Mouse (Mus musculus): ENCODE measurements around the gene Hmgcr. TPM values are rescaled to one million over a fixed set of nuclear protein-coding genes. Genes with fewer than 3 reads are reported as not detected.

The Hmgcr gene
- polyA plus RNA-seq, 1 experiment from 2014 or later = 51.3 TPM

DNA sequence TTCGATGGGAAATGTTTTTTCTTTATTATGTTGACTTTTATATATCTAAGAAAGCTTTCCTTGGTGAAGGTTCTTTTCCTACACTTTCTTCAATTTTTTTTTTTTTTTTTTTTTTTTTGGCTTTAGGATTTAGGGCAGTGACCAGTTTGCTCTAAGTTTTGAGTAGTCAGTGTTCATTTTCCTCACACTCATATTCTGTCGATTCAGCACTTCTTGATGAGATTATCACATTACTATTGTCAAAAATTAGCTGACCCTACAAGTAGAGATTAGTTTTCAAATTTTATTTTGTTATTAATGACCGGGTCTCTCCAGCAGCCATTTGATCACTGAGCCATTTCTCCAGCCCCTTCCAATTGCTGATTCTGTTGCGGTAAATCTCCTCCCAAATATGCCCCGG is 19.2 kb upstream of the Hmgcr start:
- no peak overlapping the region for H3K9ac ChIP-seq (ENCODE audit: low read depth, low read length)
- H3K36me3 ChIP-seq (ENCODE audit: control insufficient read depth, insufficient read depth, low read length) = no peaks in the 10 kb centered on the region
- H3K4me3 ChIP-seq (ENCODE audit: low read depth, low read length) = no peak overlapping the region
- 81% methylated on average over 5 of the region's 5 CpGs for WGBS (ENCODE audit: insufficient replicate concordance)
- H3K27ac ChIP-seq (ENCODE audit: low read depth, low read length) = no peak overlapping the region
- H3K4me2 ChIP-seq = no peak overlapping the region
- peaks cover 1% of the 10 kb centered on the region; the same call in 1 of the 2 replicates for H3K4me1 ChIP-seq (ENCODE audit: control insufficient read depth, insufficient read depth, low read length)
- H3K27me3 ChIP-seq (ENCODE audit: control insufficient read depth, insufficient read depth, low read length) = no peaks in the 10 kb centered on the region
- no peaks in the 10 kb centered on the region for H3K9me3 ChIP-seq (replicated peaks; ENCODE audit: control insufficient read depth, low read length)
- ATAC-seq (replicated peaks; ENCODE audit: insufficient number of reproducible peaks, low FRiP score, low TSS enrichment) = no peak

DNA sequence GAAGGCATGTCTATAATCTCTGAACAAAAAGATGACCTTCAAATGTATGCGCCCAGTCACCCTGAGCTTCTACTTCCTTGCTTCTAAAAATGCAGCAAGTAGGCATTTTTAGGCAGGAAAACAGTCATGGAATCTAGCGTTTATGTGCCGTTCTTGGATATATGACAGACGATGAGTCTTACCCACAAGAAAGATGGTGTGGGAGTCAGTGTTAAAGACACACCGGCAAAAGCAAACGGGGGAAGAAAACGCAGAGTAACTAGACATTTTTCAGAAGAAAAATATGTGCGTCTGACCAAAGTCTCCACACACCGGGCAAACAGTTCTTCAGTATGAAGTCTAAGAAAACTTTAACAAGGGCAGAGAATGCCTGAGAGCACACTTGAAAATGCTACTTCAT is 16.5 kb upstream of the Hmgcr start:
- Histone ChIP-seq H3K9me3 (replicated peaks; ENCODE audit: control insufficient read depth, low read length) (no peaks in the 10 kb centered on the region), H3K36me3 (ENCODE audit: control insufficient read depth, insufficient read depth, low read length) (no peaks in the 10 kb centered on the region), H3K9ac (ENCODE audit: low read depth, low read length) (no peak overlapping the region), H3K27ac (ENCODE audit: low read depth, low read length) (no peak overlapping the region), H3K4me1 (ENCODE audit: control insufficient read depth, insufficient read depth, low read length) (peaks cover 4% of the 10 kb centered on the region; the same call in 1 of the 2 replicates), H3K27me3 (ENCODE audit: control insufficient read depth, insufficient read depth, low read length) (no peaks in the 10 kb centered on the region), H3K4me3 (ENCODE audit: low read depth, low read length) (no peak overlapping the region), H3K4me2 (no peak overlapping the region)
- 86% methylated on average over 9 of the region's 9 CpGs for WGBS (ENCODE audit: insufficient replicate concordance)
- no peak for ATAC-seq (replicated peaks; ENCODE audit: insufficient number of reproducible peaks, low FRiP score, low TSS enrichment)

- H3K4me2 ChIP-seq = no peak overlapping the region
- no peak overlapping the region for H3K4me3 ChIP-seq (ENCODE audit: low read depth, low read length)
- no peak overlapping the region for H3K9ac ChIP-seq (ENCODE audit: low read depth, low read length)
- H3K9me3 ChIP-seq (replicated peaks; ENCODE audit: control insufficient read depth, low read length) = no peaks in the 10 kb centered on the region
- no peaks in the 10 kb centered on the region for H3K27me3 ChIP-seq (ENCODE audit: control insufficient read depth, insufficient read depth, low read length)
- WGBS (ENCODE audit: insufficient replicate concordance) = 43% methylated on average over 5 of the region's 5 CpGs
- no peak overlapping the region for H3K27ac ChIP-seq (ENCODE audit: low read depth, low read length)
- H3K4me1 ChIP-seq (ENCODE audit: control insufficient read depth, insufficient read depth, low read length) = peaks cover 4% of the 10 kb centered on the region; the same call in 1 of the 2 replicates
- no peak for ATAC-seq (replicated peaks; ENCODE audit: insufficient number of reproducible peaks, low FRiP score, low TSS enrichment)
- H3K36me3 ChIP-seq (ENCODE audit: control insufficient read depth, insufficient read depth, low read length) = no peaks in the 10 kb centered on the region
These were observed 14.0 kb upstream of the Hmgcr start for GRCm38 (mm10) chr13:96684779-96685178.

DNA sequence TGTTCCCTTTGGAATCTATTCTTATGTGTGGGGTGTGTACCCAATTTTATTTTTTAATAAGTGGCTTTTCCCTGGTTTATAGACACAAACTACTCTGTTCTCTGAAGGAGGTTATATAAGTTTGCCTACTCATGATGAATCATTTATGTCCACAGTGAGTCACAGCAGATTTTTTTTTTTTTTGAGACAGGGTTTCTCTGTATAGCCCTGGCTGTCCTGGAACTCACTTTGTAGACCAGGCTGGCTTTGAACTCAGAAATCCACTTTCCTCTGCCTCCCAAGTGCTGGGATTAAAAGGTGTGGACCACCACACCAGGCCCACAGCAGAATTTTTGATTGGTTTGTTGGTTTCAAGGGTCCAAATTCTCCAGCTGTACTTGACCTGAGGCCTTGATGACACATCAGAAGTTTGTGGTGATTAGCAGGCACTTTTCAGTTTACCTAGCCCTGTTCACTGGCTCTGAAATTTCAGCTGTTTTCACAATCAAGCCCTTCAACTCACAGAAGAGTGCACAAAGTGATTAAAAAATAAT is 10.4 kb upstream of the Hmgcr start:
- H3K27ac ChIP-seq (ENCODE audit: low read depth, low read length) = no peak overlapping the region
- H3K4me3 ChIP-seq (ENCODE audit: low read depth, low read length) = no peak overlapping the region
- no peak for ATAC-seq (replicated peaks; ENCODE audit: insufficient number of reproducible peaks, low FRiP score, low TSS enrichment)
- H3K9ac ChIP-seq (ENCODE audit: low read depth, low read length) = no peak overlapping the region
- H3K4me2 ChIP-seq = no peak overlapping the region
- no peaks in the 10 kb centered on the region for H3K36me3 ChIP-seq (ENCODE audit: control insufficient read depth, insufficient read depth, low read length)
- H3K27me3 ChIP-seq (ENCODE audit: control insufficient read depth, insufficient read depth, low read length) = no peaks in the 10 kb centered on the region
- peaks cover 4% of the 10 kb centered on the region; the same call in 1 of the 2 replicates for H3K4me1 ChIP-seq (ENCODE audit: control insufficient read depth, insufficient read depth, low read length)
- H3K9me3 ChIP-seq (replicated peaks; ENCODE audit: control insufficient read depth, low read length) = no peaks in the 10 kb centered on the region

DNA sequence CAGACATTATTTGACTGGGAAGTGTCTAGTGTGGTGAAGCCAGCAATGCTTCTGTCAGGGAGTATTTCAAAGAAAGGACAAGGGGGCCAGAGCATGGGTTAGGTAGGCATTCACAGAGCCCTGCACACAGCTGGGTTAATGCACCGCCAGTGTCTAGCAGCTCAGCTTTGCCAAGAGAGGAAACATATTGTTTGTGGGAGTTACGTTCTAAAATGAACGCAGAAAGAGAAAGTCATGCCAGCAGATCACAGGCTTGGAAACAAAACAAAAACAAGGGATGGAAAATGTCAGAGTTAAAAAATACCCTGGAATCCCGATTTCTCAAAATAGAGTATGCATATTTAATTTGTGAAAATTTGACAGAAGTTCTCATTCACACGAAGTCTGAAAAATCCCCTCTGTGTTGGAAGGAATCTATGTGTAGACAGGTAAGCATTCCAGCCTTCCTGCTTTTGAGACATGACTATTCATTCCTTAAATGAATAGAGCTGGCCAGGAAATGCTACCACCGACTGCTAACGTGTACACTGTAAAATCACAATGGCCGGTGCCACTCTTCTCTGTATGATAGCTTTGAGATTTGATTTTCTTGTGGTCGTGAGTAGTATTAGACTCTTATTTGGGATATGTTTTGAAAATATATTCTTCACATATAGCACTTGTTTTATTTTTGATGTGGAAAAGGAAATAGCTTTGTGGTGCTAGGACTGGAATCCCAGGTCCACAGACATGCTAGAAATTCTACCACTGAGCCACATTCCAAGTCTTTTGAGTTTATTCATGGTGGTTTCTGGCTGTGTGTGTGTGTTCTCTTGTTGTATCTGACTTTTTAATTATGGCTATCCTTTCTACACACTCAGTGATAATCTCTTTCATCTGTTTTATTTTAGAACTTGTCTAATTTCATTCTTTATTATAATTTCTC is 9.7 kb upstream of the Hmgcr start:
- no peak overlapping the region for H3K27ac ChIP-seq (ENCODE audit: low read depth, low read length)
- no peaks in the 10 kb centered on the region for H3K9me3 ChIP-seq (replicated peaks; ENCODE audit: control insufficient read depth, low read length)
- no peaks in the 10 kb centered on the region for H3K36me3 ChIP-seq (ENCODE audit: control insufficient read depth, insufficient read depth, low read length)
- no peak overlapping the region for H3K9ac ChIP-seq (ENCODE audit: low read depth, low read length)
- H3K4me1 ChIP-seq (ENCODE audit: control insufficient read depth, insufficient read depth, low read length) = peaks cover 4% of the 10 kb centered on the region; the same call in 1 of the 2 replicates
- no peak overlapping the region for H3K4me3 ChIP-seq (ENCODE audit: low read depth, low read length)
- ATAC-seq (replicated peaks; ENCODE audit: insufficient number of reproducible peaks, low FRiP score, low TSS enrichment) = no peak
- H3K27me3 ChIP-seq (ENCODE audit: control insufficient read depth, insufficient read depth, low read length) = no peaks in the 10 kb centered on the region
- WGBS (ENCODE audit: insufficient replicate concordance) = 71% methylated on average over 9 of the region's 9 CpGs
- no peak overlapping the region for H3K4me2 ChIP-seq

DNA sequence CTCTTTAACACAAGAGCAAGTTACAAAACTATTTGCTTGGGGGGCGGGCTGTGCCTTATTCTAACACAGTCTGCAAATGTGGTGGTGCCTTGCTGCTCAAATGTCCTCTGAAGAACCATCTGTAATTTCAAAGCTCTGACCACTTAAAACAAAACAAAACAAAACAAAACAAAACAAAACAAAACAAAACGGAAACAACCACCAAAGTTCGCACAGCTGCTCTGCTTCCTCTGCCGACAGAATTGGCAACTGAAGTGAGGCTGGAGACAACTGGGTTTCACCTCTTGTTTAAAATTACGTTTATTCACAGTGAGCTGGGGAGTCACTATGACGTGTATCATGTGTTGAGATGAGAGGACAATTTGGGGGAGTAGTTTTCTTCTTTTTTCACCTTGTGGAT is 7.9 kb upstream of the Hmgcr start:
- Histone ChIP-seq H3K27ac (ENCODE audit: low read depth, low read length) (no peak overlapping the region), H3K4me2 (no peak overlapping the region), H3K9ac (ENCODE audit: low read depth, low read length) (no peak overlapping the region), H3K9me3 (replicated peaks; ENCODE audit: control insufficient read depth, low read length) (no peaks in the 10 kb centered on the region), H3K4me3 (ENCODE audit: low read depth, low read length) (no peak overlapping the region), H3K4me1 (ENCODE audit: control insufficient read depth, insufficient read depth, low read length) (no peaks in the 10 kb centered on the region), H3K27me3 (ENCODE audit: control insufficient read depth, insufficient read depth, low read length) (no peaks in the 10 kb centered on the region), H3K36me3 (ENCODE audit: control insufficient read depth, insufficient read depth, low read length) (no peaks in the 10 kb centered on the region)
- ATAC-seq (replicated peaks; ENCODE audit: insufficient number of reproducible peaks, low FRiP score, low TSS enrichment) = no peak
- WGBS (ENCODE audit: insufficient replicate concordance) = 74% methylated on average over 6 of the region's 6 CpGs

GRCm38 (mm10) chr13:96677071-96677470 is 6.3 kb upstream of the Hmgcr start:
- no peak overlapping the region for H3K9ac ChIP-seq (ENCODE audit: low read depth, low read length)
- H3K27ac ChIP-seq (ENCODE audit: low read depth, low read length) = no peak overlapping the region
- no peak for ATAC-seq (replicated peaks; ENCODE audit: insufficient number of reproducible peaks, low FRiP score, low TSS enrichment)
- 65% methylated on average over 1 of the region's 1 CpGs for WGBS (ENCODE audit: insufficient replicate concordance)
- H3K27me3 ChIP-seq (ENCODE audit: control insufficient read depth, insufficient read depth, low read length) = no peaks in the 10 kb centered on the region
- H3K4me1 ChIP-seq (ENCODE audit: control insufficient read depth, insufficient read depth, low read length) = no peaks in the 10 kb centered on the region
- H3K9me3 ChIP-seq (replicated peaks; ENCODE audit: control insufficient read depth, low read length) = no peaks in the 10 kb centered on the region
- no peak overlapping the region for H3K4me3 ChIP-seq (ENCODE audit: low read depth, low read length)
- H3K4me2 ChIP-seq = no peak overlapping the region
- no peaks in the 10 kb centered on the region for H3K36me3 ChIP-seq (ENCODE audit: control insufficient read depth, insufficient read depth, low read length)

DNA sequence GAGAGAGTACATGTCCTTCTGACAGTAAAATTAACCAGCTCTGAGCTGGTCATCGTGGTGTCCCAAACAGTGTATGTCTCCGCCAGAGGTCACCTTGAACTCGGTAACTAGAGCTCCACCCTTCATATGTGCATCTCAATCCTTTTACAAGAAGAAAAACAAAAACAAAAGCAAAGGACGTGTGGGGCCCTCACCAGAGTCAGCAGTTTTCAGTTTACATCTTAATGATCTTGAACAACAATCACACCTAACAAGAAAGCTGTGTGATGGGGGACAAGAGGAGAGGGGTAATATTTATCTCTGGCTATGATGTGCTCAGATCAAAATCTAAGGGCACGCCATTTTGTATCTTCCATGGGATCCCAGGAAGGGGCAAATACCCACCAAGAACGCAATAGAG is 5.0 kb upstream of the Hmgcr start:
- Histone ChIP-seq H3K4me3 (ENCODE audit: low read depth, low read length) (no peak overlapping the region), H3K27me3 (ENCODE audit: control insufficient read depth, insufficient read depth, low read length) (no peaks in the 10 kb centered on the region), H3K27ac (ENCODE audit: low read depth, low read length) (no peak overlapping the region), H3K4me1 (ENCODE audit: control insufficient read depth, insufficient read depth, low read length) (peaks cover 7% of the 10 kb centered on the region; the same call in 1 of the 2 replicates), H3K9me3 (replicated peaks; ENCODE audit: control insufficient read depth, low read length) (no peaks in the 10 kb centered on the region), H3K36me3 (ENCODE audit: control insufficient read depth, insufficient read depth, low read length) (no peaks in the 10 kb centered on the region), H3K9ac (ENCODE audit: low read depth, low read length) (no peak overlapping the region), H3K4me2 (no peak overlapping the region)
- ATAC-seq (replicated peaks; ENCODE audit: insufficient number of reproducible peaks, low FRiP score, low TSS enrichment) = no peak
- 73% methylated on average over 6 of the region's 6 CpGs for WGBS (ENCODE audit: insufficient replicate concordance)

- Histone ChIP-seq H3K4me2 (no peak overlapping the region), H3K36me3 (ENCODE audit: control insufficient read depth, insufficient read depth, low read length) (no peaks in the 10 kb centered on the region), H3K9ac (ENCODE audit: low read depth, low read length) (no peak overlapping the region), H3K27me3 (ENCODE audit: control insufficient read depth, insufficient read depth, low read length) (no peaks in the 10 kb centered on the region), H3K27ac (ENCODE audit: low read depth, low read length) (no peak overlapping the region), H3K4me1 (ENCODE audit: control insufficient read depth, insufficient read depth, low read length) (peaks cover 14% of the 10 kb centered on the region), H3K4me3 (ENCODE audit: low read depth, low read length) (no peak overlapping the region), H3K9me3 (replicated peaks; ENCODE audit: control insufficient read depth, low read length) (no peaks in the 10 kb centered on the region)
- ATAC-seq (replicated peaks; ENCODE audit: insufficient number of reproducible peaks, low FRiP score, low TSS enrichment) = no peak
- 78% methylated on average over 7 of the region's 7 CpGs for WGBS (ENCODE audit: insufficient replicate concordance)
These were observed 3.1 kb upstream of the Hmgcr start for GRCm38 (mm10) chr13:96673817-96674216.
